Mouse (Mus musculus) spleen, adult 2 months (tissue): Measurements from ENCODE around the gene Rffl.

Experiments
- CTCF ChIP-seq: fragments of 200-500 bp; IDR thresholded peaks from 2 replicates; pipeline ENCODE4 v1.5.1; 2011; ENCODE audit warnings: mild to moderate bottlenecking, inconsistent platforms; ENCODE audit not compliant: insufficient read depth, insufficient read length, insufficient replicate concordance; ENCODE audit errors: extremely low read depth
- POLR2A ChIP-seq: fragments of 200-500 bp; IDR thresholded peaks from 2 replicates; pipeline ENCODE4 v1.6.1; 2011; ENCODE audit warnings: low read depth, low read length, inconsistent platforms

DNA sequence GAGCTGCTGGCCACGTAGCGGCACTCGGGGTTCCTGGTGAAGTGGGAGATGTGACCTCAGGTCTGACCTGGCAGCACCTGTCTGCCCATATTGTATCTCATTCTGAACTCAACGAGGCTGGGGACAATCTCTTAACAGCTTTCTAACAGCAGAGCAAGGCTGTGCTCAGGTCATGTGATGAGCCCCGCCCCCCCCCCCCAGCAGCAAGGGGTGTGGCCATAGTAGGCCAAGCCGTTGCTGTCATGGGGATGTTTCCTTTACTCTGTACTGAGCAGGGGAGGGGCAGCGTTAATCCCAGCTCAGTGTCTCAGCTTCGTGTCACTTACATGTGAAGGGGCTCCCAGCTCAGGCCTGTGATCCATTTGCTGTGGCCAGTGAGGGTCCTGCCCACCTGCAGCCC, 33.9 kb upstream of the Rffl start:
- no peak for TF ChIP-seq POLR2A
- TF ChIP-seq CTCF = no peak
